Mouse (Mus musculus): ENCODE data around the gene Irf2bp2.
A peak's percentile ranks its signal among the peaks of the same experiment; 100 is the strongest.

The Irf2bp2 gene

DNA sequence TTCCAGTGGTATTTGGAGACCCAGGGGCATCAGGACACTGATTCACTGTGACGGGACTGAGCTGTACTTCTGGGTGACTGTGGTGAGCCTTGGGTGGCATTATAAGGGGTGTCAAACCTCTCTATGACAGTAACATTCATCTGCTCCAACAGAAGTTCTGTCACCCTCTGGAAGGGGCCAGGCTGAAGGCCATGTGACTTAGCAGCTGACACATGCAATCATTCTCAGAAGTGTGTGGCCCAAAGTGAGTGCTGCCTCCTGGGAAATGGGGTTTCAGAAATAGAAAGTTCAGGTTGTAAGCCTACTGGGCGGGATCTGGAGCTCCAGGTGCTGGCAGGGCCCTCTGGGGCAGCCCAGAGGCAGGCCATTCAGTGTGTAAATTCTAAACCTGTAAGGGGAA is 26.1 kb downstream of the Irf2bp2 start:
- no peak for DNase-seq (ENCODE audit: low read depth)

DNA sequence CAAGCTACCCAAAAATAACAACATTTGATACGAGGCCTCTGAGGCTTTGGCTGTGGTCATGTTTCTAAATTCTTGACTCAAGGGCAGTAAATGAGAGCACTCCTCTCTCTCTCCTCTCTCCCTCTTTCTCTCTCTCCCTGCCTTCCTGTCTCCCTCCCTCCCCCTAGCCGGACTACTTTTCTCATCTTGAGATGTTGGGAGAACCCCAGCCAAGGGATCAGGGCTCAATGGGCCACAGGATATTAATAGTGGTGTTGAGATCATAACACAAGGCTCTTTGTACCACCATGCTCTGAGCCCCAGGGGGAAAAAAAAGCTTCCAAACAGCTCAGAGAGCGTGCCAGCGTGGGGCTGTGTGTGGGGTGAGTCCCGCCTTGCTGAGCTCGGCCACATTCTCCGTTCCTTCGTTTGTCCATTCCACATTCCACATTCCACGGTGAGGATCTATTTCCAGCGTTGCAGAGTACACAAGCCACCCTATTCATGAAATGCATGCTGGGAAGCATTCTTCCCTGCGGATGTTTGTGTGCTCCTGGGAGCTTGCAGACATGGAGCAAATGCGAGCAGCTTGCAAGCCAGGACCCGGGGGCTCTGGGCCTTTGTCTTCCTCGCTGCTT is 27.2 kb downstream of the Irf2bp2 start:
- DNase-seq (ENCODE audit: low read depth), result no peak

DNA sequence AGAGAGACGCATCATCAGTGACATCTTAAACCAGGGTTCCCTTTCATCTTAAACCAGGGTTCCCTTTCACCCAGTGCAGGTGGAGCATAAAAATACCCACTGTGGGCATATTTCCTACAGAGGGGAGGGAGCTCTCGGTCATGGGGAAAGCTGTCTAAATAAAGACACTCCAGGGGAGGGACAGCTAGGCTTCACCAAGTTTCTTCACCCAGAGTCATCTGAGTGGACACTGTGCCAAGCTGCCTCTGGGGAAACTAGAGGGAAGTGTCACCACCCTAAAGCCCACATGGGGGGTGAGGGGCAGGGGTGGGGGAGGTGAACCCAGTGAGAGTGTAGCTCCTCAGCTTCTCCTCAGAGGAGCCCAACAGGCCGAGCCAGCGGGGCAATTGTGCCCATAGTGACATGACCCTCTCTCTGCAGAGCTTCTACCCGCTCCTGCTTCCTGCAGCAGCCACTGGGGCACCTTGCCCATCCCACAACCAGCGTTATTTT is 27.8 kb downstream of the Irf2bp2 start:
- DNase-seq (ENCODE audit: low read depth), result no peak

DNA sequence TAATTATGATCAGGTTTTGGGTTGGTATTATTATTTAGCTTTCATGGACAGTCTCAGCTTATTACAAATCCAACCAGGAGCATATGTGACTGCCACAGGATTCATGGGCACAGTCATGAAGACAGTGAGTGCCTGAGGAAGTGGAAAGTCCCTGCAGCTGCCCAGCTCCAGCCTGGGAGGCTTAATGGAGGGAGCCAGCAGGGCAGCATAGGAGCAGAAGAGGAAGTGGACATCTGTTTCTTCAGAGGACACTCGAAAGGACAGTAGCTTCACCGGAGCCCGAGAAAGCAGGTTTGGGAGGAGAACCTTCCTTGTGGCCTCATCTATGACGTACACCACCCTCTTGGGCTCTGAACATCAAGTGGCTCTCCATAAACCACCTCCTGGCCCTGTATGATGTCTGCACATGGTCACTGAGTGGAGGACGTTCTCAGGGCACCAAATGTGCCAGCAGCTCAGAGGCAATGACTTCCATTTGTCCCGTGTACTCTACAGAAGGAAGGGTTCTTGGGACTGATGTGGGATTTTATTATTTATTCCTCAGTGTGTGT is 28.5 kb downstream of the Irf2bp2 start:
- DNase-seq (ENCODE audit: low read depth), result no peak

DNA sequence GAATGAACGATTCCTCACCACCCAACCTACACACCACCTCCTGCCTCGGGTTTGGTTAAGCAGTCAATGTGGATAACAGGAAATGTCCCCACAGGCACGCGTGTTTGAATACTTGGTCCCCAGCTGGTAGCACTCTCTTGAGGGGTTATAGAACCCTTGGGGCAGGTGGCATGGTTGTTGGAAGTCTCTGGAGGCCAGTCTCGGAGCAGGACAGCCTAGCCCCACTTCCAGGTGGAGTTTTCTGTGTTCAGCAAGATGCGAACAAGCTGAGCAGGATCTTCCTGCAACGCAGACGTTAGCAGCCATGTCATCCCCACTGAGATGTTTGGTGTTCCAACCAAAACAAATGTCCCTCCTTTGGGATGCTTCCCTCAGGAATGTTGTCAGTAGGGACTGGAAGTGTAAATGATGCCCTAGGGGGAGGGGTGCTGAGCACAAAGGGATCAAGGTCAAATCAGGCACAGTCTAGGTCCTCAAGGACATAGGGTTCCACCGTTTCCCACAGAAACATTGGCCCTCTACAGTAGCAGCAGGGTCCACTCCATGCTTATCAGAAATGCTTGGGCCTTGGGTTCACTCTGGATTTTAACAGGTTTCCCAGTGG is 29.1 kb downstream of the Irf2bp2 start:
- DNase-seq (ENCODE audit: low read depth), result no peak

DNA sequence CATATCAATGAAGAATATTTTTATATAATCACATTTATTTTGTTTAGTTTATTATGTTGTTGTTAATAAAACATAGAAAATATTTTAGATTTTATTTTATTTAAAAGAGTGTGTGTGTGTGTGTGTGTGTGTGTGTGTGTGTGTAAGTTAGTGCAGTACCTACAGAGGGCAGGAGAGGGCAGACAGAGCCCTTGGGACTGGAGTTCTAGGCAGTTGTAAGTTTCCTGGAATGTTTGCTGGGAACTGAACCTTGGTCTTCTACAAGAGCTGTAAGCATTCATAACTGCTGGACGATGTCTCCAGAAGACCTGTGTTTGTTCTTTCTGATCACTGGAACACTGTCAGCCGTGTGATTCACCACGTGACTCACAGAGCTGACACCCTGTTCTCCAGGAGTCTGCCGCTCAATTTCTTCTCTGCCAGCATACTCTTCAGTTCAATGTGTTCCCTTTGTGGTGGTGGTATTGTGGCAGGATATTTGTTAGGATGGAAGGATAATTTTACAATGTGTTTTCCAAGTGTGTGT is 32.4 kb downstream of the Irf2bp2 start:
- peak; percentile 13 for DNase-seq (ENCODE audit: low read depth)

DNA sequence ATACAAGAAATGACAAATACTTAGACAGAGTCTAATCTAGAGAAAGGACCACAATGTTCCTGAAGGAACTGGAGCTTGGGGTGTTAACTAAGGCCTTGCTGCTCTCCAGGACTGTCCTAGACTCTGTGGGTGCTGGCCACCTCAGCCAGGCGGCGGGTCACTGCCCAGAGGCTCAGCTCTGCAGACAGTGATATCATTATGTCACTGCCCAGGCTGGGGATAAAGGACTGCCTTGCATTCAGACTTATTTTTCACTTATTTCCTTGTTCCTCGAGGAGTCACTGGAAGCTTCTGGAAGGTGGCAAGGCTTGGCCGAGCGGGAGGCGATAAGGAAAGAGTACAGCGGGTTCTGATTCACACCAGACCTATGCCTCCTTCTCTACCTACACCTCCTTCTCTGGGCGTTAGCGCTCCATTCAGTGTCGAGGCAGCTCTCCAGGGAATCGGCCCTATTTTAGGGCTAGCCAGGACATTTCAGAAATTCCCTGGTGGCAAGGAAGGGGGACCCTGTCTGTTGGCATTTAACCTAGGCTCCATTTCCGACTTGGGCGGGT is 35.3 kb downstream of the Irf2bp2 start:
- DNase-seq (ENCODE audit: low read depth), result no peak

DNA sequence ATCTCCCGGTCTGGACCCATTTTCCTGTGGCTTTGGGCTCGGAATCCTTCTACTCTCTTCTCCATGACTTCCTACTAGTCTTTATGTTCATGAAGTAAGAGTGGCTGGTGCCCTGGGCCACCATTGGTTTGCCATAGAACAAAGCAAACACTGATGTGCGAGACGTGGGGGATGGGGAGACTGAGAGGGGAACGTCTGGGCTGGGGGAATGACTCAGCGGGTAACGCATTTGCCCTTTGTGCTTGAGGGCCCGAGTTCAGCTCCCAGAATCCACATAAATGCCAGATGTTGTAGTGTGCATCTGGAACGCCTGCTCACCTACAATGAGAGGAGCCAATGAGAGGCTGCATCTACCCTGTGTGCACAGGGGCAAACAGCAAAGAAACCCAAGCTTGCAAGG is 36.4 kb downstream of the Irf2bp2 start:
- no peak for DNase-seq (ENCODE audit: low read depth)

DNA sequence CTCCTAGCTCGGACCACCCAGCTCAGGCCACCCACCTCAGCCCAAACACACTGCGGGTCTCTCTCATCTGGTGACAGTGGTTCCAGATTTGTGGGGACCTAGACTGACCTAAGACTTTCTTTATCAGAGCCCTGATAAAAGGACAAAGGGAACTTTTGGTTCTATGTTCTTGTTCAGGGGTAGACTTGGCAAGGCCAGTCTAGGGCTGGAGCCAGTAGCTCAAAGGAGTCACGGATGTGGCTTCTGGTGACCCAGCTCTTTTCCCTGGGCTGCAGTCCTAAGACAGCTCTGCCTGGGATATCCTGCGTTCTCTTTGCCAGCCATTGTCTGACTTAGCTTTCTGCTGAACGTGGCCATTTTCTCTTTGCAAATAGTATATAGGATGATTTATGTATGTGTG is 37.1 kb downstream of the Irf2bp2 start:
- DNase-seq (ENCODE audit: low read depth), result no peak

DNA sequence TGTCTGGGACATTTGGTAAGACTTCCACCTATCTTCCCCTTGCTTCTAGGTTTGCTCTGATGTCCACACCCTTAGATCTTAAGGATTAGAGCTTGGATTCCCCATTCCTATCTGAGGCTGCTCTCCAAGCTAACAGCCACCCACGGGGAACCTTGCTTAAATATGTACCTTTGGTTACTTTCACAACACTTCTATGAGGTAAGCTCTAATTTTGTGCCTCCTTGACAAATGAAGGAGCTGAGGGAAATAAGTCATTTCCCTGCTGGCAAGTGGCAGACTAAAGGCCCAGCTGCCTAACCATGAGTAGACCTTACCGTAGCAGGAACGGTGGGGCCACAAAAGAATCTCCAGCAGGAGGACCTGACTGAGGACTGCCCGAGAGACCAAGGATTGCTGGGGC is 39.0 kb downstream of the Irf2bp2 start:
- no peak for DNase-seq (ENCODE audit: low read depth)

DNA sequence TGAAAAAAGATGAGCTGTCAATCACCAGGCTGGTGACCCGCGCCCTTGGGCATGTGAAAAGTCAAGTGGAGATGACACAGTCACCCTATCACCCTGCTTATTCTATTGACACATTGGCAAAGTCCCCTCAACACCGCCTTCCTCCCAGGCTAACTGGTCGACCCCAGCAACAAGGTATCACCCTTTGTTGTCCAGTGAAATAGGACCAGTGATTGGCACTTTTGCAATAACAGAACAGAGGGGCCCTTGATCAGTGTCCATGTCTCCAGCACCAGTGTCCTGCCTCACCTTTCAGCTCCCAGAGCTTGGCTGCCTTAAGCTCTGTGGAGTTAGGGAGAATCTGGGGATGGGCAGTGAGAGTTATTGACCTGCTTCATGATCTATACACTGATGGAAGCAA is 41.9 kb downstream of the Irf2bp2 start:
- DNase-seq (ENCODE audit: low read depth), result no peak

DNA sequence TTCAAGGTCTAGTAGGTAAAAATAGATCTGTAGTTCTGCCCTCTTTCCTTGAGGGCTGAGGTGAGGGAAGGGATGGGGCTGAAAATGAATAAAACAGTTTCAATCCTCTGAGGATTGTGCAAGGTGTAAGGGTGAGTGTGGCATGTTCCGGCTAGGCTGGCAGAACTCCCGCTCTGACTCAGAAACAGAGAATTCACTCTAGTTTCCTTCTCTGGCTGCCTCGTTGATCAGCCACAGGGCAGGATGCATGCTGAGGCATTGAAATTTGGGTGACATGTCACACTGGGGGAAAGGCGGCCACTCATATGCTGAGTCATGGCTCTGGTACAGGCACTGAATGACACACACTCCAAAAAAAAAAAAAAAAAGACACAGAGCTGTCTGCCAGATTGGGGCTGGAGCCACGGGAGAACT is 42.8 kb downstream of the Irf2bp2 start:
- DNase-seq (ENCODE audit: low read depth), result no peak

DNA sequence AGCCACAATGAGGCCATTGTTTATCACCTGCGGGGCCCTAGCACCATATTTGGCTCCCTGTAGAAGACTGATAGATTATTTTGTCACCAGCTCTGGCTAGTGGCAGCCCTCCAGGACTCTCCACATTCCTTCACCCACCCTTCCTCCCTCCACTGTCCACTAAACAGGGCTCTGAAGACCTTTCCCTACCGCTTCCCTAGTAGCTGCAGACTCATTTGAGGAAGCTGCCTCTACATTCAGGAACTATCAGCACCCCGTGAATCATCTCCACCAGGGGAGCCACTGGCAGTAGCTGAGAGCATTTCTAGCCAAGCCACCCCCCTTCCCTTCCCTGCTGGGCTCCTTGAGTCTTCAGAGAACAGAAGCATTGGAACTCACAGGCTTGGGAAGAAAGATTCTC is 45.9 kb downstream of the Irf2bp2 start:
- DNase-seq (ENCODE audit: low read depth), result no peak

DNA sequence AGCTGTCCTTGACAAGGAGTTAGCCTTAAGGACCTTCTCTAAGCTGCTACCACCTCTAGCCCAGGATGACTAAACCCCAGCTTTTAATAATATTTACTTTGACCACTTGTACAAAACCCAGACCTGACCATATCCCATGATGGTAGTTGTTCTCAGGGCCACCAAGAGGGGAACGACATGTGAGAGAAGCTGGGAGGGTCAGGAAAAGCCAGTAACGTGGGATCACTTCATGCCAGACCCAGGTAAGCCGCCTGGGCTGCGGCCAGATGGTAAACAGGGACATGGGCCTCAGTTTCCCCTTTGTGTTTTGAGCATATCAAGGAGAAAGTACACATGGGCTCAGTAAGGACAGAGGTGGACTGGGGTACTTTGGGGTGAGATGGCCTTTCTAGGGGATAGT is 46.4 kb downstream of the Irf2bp2 start:
- no peak for DNase-seq (ENCODE audit: low read depth)

DNA sequence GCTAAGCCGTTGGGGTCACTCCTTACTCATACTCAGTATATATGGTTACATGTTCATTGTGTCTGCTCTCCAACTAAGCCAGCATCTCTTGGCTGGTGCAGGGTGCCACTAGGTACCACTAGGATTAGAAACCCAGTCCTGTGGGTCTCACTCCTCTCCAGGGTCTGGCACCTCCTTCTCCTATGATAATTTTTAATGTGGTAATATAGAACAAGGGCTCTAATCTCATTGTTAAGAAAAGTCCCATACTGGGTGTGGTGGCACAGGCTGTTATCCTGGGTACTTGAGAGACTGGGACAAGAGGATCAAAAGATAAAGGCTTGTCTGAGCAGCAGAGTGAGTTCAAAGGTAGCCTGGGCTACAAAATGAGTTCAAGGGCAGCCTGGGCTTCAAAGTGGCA is 47.3 kb downstream of the Irf2bp2 start:
- DNase-seq (ENCODE audit: low read depth), result no peak

DNA sequence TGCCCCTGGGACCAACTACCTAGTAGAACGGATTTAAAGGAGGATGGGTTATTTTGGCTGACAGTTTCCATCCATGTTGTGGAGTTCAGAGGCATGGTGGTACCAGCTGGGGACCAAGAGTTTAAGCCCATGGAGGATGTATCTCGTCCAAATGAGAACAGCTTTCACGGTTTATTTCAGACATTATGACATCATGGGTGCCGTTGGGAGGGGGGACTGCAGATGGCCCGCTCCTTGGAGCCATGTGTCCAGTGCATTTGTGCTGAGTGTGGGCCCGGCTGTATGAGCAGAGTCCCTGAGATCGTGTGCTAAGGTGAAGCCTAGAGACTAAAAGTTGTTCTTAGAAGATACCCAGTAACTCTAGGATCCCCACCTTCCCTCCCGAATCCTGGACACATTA is 50.4 kb downstream of the Irf2bp2 start:
- DNase-seq (ENCODE audit: low read depth), result no peak

DNA sequence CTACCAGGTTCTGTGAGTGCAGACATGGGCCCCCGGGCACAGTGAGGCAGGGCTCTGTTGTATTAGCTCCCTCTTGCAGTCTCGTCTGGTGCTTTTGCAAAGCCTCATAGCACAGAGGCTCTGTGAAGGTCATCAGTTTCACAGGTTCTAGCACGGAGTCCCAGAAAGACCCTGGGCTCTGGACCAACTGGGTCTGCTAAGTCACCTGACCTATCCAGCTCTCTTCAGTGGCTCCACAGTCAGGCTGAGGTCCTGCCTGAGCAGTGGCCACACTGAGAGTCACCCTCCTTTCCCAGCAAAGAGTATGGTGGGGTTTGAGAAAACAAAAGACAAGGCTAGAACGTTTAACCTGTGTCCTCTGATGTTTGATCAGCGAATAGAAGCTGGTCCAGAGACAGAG is 51.0 kb downstream of the Irf2bp2 start:
- DNase-seq (ENCODE audit: low read depth), result no peak

DNA sequence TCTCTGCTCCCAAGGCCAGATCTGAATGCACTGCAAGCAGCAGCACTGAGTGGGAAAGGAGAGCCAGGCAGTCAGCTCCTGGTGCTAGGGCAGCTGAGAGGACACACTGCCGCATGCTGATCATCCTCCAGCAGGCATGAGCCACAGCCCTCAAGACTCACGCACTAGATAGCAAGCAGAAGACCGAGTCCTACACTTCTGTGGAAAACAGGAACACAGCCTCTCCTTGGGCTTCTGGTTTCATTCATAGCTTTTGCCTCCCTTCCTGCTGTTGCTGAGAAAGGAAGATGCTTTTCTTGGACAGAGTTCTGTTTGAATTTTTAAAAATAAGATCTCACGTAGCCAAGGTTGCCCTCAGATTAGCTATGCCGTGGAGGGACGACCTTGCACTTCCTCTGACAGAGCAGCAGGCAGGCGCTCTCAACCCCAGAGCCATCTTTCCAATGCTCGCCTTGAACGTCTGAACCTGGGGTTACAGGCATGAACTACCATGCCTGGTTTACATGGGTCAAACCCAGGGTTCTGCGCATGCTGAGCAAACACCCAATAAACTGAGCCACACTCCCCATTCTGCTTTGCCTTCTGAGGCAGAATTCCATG is 51.6 kb downstream of the Irf2bp2 start:
- no peak for DNase-seq (ENCODE audit: low read depth)

DNA sequence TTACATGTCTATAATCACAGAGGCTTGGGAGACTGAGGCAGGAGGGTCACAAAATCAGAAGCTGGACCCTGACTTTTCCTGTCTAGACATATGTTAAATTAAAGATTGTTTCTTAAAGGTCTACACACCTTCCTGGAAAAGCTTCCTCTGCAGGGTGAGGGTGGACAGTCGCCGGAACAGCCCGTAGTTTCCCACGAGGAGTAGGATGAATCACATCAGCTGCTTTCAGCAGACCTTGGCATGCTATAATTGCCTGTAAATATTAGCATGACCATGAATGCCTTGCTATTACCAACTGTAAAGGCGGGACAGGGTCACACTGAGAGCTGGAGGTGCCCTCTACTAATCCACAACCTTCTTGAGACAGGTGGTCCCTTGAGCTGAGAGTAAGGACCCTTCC is 53.5 kb downstream of the Irf2bp2 start:
- DNase-seq (ENCODE audit: low read depth), result no peak

DNA sequence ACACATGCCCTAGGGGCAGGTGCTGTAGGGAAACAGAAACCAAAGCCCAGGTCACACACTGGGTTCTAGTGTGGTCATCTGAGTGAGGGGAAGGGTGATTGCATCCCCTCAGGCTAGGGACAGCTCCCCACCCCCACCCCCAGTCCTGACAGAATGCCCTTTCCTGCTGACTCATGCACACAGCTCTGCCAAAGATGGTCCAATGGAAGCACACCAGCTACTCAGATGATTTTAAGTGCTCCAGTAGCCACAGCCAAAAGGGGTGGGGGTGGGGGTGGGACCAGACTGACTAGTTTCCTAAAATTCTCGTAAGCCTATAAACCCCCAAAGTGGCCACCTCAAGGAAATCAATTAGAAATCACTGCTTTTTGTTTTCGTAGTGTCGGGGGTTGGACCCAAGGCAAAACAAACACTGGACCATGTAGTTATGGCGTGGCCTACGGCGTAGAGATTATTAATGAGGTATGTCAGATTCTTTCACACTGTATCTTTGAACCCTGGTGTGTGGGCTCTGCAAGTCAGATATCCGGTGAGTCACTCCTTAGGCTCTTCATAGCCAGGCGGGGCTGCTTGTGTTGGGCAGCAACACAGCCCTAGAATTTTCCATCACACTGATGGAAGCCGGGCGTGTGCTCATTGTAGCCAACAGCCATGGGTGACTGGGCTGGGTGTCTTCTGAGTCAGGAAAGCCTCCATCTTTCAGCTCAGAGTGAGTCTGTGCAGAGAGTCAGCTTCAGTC is 54.3 kb downstream of the Irf2bp2 start:
- no peak for DNase-seq (ENCODE audit: low read depth)

DNA sequence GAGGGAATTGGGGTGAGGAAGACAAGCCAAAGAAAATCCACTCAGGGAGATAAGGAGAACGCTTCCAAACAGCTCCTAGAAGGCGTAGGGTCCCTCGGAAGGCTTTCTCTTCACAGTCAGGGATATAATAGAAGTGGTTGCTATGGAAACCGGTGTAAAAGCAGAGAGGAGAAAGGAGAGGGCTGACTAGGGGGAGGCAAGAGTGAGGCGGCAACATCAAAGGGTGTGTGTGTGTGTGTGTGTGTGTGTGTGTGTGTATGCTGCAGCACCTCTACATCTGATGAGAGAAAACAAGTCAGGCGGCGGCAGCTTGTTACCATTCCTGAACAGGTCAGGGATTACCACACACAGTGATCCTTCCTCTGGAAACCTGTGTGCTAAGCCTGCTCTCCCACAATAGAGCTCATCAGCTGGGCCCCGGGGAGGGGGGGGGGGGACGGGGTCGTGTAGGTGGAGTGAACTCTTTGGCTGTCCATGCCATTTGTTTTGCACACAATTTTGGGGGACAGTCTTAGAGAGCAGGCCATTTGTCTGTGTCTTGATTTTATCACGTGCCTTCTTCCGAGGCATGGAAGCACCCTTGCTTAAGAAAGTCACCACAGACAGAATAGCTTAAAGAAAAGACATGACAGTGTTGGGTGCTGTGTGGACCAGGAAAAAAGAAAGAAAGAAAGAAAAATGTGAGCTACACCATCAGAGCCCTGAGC is 55.0 kb downstream of the Irf2bp2 start:
- DNase-seq (ENCODE audit: low read depth), result no peak

Data from naive thymus-derived CD4-positive, alpha-beta T cell, adult 2 months (primary cell).